Mouse (Mus musculus) regulatory T cell (primary cell): Measurements from ENCODE around the gene Ptbp2.

Experiments used
- in situ Hi-C: fragments of 300-600 bp; cut with MboI, MseI; formaldehyde crosslinking; loops from one replicate; pipeline ENCODE4 v1.15.1; 2025; ENCODE audit warnings: high pct_unique_total_duplicates

Gene Ptbp2

GRCm38 (mm10) chr3:119784366-119784765, at the start of gene Ptbp2:
Ptbp2 (minus strand) TSS chr3:119784466.
- in situ Hi-C loops: loop anchor here (10.0 kb wide), 2 partner anchors 1380 to 1500 kb away; partner anchors contain the start of gene Tmem56

GRCm38 (mm10) chr3:119814678-119815077, 30.4 kb upstream of the Ptbp2 start:
- in situ Hi-C loops: no loop called here

DNA sequence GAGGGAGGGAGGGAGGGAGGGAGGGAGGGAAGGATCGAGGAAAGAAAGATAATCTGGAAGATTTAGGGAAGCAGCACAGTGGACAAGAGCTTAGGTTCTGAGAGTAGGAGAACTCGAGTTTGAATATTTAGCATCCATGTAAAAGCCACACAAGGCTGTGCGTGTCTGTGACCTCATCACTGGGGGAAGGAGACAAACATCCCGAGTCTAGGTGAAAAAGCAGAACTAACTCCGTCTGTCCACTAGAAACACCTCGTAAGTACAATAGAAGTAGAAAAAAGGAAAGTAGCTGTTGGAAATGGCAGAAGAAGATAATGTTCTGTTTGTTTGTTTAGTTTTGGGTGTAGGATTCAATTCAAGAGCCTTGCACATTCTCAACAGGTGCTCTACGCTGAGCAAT, 21.9 kb upstream of the Ptbp2 start:
- in situ Hi-C loops: no loop called here

GRCm38 (mm10) chr3:119794677-119795365, 10.6 kb upstream of the Ptbp2 start:
- in situ Hi-C loops: loop anchor here (5.0 kb wide), 1 partner anchor 73 kb away; no protein-coding TSS in a partner anchor

- in situ Hi-C loops: loop anchor here (10.0 kb wide), 2 partner anchors 1382 to 1502 kb away; partner anchors contain the start of gene Tmem56
Measured at GRCm38 (mm10) chr3:119782946-119783701, 1.1 kb downstream of the Ptbp2 start.

GRCm38 (mm10) chr3:119782022-119782945, 2.0 kb downstream of the Ptbp2 start:
- in situ Hi-C loops: loop anchor here (10.0 kb wide), 2 partner anchors 1383 to 1503 kb away; partner anchors contain the start of gene Tmem56

- in situ Hi-C loops: loop anchor here (10.0 kb wide), 2 partner anchors 1384 to 1504 kb away; partner anchors contain the start of gene Tmem56
Measured at GRCm38 (mm10) chr3:119780876-119781275, 3.4 kb downstream of the Ptbp2 start.

DNA sequence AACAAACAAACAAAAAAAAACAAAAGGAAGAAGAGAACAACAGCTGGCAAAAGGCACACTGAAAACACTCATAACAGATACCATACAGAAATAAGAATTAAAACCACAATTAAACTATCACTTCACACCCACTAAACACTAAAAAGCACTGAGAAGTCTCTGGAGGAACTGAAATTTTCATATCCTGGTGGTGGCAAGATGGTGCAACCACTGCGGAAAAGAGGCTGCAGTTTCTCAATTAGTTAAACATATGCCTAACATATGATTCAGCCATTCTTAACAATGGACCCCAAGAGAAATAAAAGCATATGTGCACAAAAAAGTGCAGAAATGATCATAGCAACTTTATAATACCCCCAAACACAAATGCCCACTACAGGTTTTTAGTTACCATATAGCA, 5.0 kb downstream of the Ptbp2 start:
- in situ Hi-C loops: no loop called here

DNA sequence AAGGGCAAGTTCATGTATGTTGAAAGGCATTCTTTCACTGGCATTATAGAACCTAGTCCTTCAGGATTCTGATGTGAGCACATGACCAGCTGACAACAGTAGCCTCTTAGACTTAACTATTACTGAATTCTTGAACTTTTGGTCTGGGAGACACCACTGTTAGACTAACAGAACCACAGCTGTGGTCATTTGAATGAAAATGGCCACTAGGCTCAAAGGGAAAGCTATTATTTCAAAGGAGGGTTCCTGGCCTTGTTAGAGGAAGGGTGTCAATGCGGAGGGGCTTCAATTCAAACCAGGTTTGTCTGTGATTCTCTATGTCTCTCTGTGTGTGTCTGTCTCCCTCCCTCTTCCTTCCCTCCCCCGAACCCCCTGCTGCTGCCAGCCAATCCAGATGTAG, 5.8 kb downstream of the Ptbp2 start:
- in situ Hi-C loops: no loop called here

GRCm38 (mm10) chr3:119776129-119776528, 8.1 kb downstream of the Ptbp2 start:
- in situ Hi-C loops: no loop called here

GRCm38 (mm10) chr3:119772789-119773188, 11.5 kb downstream of the Ptbp2 start:
- in situ Hi-C loops: no loop called here

DNA sequence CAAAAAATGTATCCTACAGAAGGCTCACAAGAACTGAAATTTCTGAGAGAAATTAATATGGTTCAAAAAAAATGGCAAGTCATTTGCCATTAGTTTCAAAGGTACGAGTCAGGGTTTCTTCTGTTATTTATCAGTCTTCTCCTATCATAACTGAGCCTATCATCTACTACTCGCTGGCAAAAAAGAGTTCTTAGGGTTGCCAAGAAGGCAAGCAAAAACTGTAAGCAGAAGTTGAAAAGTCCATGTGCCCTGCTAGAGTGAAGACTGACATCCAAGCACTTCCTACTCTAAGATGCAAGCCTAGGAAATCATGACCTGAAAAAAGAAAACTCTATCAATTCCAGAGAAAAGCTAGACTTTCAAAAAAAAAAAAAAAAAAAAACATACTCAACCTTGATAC, 20.5 kb downstream of the Ptbp2 start:
- in situ Hi-C loops: no loop called here

GRCm38 (mm10) chr3:119761732-119762131, 22.5 kb downstream of the Ptbp2 start:
- in situ Hi-C loops: no loop called here

- in situ Hi-C loops: no loop called here
Measured at GRCm38 (mm10) chr3:119753791-119754190, 30.5 kb downstream of the Ptbp2 start.

DNA sequence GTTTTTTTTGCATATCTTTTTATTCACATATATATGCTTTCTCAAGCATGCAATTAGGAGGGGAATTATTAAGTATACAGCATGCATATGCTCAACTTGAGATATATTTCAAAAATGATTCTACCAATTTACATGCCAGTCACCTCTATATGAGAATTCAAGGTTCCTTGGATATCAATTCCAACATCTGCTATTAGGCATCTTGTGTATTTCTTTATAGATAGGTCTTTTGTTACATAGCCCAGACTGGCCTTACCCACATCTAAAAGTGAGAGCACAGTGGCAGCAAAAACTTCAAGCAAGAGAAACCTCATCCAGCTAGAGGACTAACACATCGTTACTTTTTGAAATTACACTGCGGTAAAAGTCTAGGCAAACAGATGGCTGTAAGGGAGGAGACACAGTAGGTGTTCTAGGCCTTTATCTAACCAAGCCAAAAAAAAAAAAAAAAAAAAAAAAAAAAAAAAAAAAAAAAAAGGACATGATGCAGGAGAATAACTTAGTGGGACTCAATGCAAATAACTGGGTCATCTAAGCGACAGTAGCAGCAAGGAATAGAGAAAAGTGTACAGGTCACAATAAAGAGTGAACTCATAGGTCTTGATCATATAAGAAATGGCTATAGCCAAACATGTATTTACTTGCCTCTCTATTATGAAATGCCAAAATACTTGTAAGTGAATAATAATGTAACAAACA, 34.6 kb downstream of the Ptbp2 start:
- in situ Hi-C loops: no loop called here

DNA sequence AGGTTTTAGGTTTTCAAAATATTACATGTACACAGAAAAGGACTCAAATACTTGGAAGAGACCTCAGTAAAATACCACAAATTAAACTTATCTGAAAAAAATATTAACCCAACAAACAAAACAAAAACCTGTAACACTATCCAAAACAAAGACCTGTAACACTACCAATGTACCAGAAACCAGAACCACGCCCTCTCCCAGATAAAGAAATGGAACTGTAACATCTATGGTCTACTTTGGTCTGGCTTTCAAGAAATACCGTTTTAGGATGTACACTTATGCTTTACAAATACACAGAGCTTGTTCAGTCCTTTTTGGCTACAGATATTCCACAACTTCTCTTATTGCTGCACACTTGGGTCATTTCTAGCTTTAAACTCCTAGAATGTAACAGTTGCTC, 35.1 kb downstream of the Ptbp2 start:
- in situ Hi-C loops: no loop called here

DNA sequence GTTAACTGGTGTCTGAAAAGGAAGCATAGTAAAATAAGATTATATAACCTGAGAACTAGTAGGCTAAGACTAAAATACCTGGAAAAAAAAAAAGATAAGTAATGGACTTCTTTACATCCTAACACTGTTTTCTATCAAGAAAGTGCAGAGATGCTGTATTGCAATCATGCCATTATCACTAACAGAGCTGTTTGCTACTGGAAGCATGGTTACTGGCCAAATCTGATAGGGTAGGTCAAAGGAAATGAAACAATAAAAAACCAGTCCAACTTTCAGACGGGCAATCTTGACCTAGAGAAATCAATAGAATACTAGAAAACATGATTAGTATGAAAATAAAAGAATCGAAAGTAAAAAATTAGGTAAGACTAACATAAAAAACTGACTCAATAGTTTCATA, 37.6 kb downstream of the Ptbp2 start:
- in situ Hi-C loops: no loop called here

DNA sequence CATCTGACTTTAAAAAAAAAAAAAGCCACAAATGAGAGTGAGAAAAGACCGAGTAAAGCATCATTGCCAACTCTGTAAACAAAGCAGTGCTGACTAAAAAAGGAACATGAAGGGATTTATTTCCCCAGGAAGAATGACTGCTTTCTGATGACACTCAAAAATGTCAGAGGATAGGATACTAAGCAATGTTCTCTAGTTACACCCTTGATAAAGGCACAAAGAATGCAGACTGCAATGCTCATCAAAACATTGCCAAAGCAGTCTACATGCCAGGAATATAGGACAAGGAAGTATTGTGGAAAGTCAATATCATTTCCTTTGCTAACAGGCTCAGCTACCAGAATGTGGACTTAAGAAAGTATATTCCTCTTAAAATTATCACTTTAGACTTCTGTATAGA, 38.5 kb downstream of the Ptbp2 start:
- in situ Hi-C loops: no loop called here

DNA sequence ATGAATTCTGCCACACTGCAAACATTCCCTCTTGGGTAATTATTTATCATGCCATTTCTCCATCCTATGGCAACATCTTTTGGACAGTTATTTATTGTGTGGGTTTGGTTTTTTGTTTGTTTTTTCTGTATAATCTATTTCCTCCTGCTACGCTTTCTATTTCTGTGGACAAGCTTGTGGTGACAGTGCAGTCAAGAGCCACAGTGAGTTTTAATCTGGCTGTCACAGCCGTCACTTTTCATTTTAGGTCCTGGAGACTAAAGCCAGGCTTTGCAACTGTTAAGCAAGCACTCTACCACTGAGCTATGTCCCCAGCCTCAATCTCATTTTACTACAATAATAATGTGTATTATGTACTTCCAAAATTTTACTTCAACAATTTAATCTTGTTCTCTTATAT, 54.4 kb downstream of the Ptbp2 start:
- in situ Hi-C loops: no loop called here

DNA sequence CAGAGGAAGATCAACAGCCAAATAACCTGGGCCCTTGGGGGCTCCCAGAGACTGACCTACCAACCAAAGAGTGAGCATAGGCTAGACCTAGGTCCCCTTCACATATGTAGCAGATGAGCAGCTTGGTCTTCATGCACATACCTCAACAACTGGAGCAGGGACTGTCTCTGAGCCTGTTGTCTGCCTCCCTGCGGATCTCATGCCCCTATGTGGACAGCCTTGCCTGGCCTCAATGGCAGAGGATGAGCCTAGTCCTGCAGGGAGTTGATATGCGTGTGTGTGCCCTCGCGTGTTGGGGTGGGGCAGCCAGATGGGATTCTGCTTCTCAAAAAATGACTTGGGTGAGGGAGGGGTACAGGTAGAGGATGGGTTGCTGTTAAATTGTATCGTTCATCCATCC, 72.2 kb downstream of the Ptbp2 start:
- in situ Hi-C loops: no loop called here

GRCm38 (mm10) chr3:119711503-119711902, 72.8 kb downstream of the Ptbp2 start:
- in situ Hi-C loops: no loop called here
